Mouse (Mus musculus) C2C12 (cell line): ENCODE results near the gene Pcdh9.

ENCODE experiments used
- CEBPB ChIP-seq: IDR thresholded peaks from one replicate; pipeline ENCODE4 v1.6.1; 2011; ENCODE audit warnings: low read depth, mild to moderate bottlenecking, control low read depth, moderate library complexity
- CTCF ChIP-seq: IDR thresholded peaks from one replicate; pipeline ENCODE4 v1.5.1; 2011; ENCODE audit not compliant: control insufficient read depth, insufficient read depth, insufficient read length
- FOSL1 ChIP-seq: IDR thresholded peaks from one replicate; pipeline ENCODE4 v1.8.0; 2011; ENCODE audit warnings: mild to moderate bottlenecking, low read length; ENCODE audit not compliant: poor library complexity, insufficient read depth, severe bottlenecking
- MAX ChIP-seq: IDR thresholded peaks from one replicate; pipeline ENCODE4 v1.6.1; 2011; ENCODE audit warnings: mild to moderate bottlenecking, control low read depth
- MYOD1 ChIP-seq: IDR thresholded peaks from one replicate; pipeline ENCODE4 v1.6.1; 2011; ENCODE audit warnings: low read depth; ENCODE audit not compliant: control insufficient read depth, insufficient read length
- MYOG ChIP-seq: IDR thresholded peaks from one replicate; pipeline ENCODE4 v1.6.1; 2011; ENCODE audit not compliant: control insufficient read depth, insufficient read length; ENCODE audit errors: extremely low read depth
- USF1 ChIP-seq: IDR thresholded peaks from one replicate; pipeline ENCODE4 v1.6.1; 2011; ENCODE audit warnings: low read depth, mild to moderate bottlenecking, control low read depth, moderate library complexity

DNA sequence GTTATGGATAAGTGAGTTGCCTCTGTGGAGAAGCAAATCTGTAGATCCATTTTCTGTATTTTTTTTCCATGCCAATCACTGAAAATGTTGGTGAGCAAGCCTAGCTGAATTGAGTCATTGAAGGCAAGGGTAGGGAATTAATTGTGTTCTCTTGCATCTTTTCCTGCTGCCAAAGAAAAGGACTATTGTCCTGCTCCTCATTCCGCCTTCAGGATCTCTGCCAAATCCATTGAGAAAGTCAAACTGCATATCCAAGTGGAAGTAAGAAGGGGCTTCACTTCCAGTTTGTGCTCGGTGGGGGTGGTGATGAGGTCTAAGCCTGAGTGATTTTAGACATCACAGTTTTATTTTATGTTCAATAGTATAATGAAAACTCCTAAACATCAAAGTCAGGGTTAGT lies 105.4 kb downstream of the Pcdh9 start:
- no peak for TF ChIP-seq MAX
- TF ChIP-seq CTCF: no peak
- TF ChIP-seq MYOG: no peak
- no peak for TF ChIP-seq MYOD1
- no peak for TF ChIP-seq USF1
- TF ChIP-seq FOSL1: no peak
- no peak for TF ChIP-seq CEBPB
